Mouse (Mus musculus) megakaryocyte, embryonic 14.5 days (primary cell): ENCODE data around the gene Pin1.

Experiments used
- FLI1 ChIP-seq: IDR thresholded peaks from 2 replicates; pipeline ENCODE4 v1.6.1; 2012; ENCODE audit warnings: low read length, inconsistent platforms, mixed read lengths
- GATA1 ChIP-seq: IDR thresholded peaks from 3 replicates; pipeline ENCODE4 v1.6.1; 2012; ENCODE audit warnings: mixed read lengths, low read length, inconsistent platforms, borderline replicate concordance

DNA sequence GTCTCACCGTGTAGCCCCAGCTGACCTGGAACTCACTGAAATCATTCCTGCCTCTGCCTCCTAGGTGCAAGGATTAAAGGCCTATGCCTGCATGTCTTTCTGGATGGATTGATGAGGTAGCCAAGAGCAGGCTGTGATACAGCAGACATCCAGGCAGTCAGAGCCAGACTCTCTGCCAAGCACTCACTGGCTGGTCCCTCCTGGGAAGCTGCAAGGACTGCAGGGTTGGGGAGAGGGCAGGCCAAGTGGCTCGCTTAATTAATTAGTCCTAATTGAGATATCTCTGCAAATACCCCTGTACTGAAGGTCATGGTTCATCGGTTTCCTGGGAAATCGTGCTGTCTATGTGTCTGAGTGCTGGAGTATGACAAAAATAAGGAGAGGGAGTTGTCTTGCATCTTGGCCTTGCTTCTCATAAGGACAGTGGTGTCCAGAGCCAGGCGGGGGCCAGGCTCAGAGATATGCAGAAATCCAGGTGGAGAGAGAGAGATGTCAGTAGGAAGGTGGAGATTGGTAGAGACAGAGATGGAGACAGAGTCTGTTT is 61.1 kb downstream of the Pin1 start:
- TF ChIP-seq GATA1 (no peak), FLI1 (no peak)
